Mouse (Mus musculus) forebrain, embryonic 16.5 days (tissue): Measurements from ENCODE around the gene Armh3. TPM values are rescaled to one million over a fixed set of nuclear protein-coding genes. Genes with fewer than 3 reads are reported as not detected.

Source experiments
- ATAC-seq: fragments of 200-750 bp; cut with Nextera tagmentation; 2 replicates; pipeline ENCODE4 v1.8.0; 2017; ENCODE audit warnings: mild to moderate bottlenecking, moderate library complexity
- H3K27ac ChIP-seq: fragments of 300-500 bp; sonication (generic); 2 replicates; pipeline ENCODE4 v1.5.1; 2014; ENCODE audit warnings: low read length, control low read depth
- H3K27me3 ChIP-seq: fragments of 300-500 bp; sonication (generic); replicated peaks from 2 replicates; pipeline ENCODE4 v1.6.1; 2014; ENCODE audit warnings: low read length; ENCODE audit not compliant: control insufficient read depth, insufficient read depth
- H3K36me3 ChIP-seq: fragments of 300-500 bp; sonication (generic); 2 replicates; pipeline ENCODE4 v1.6.1; 2014; ENCODE audit not compliant: control insufficient read depth, insufficient read depth
- H3K4me1 ChIP-seq: fragments of 300-500 bp; sonication (generic); replicated peaks from 2 replicates; pipeline ENCODE4 v1.6.1; 2014; ENCODE audit warnings: low read length; ENCODE audit not compliant: control insufficient read depth, insufficient read depth
- H3K4me2 ChIP-seq: fragments of 300-500 bp; sonication (generic); 2 replicates; pipeline ENCODE4 v1.6.1; 2014; ENCODE audit warnings: mild to moderate bottlenecking, low read length, control low read depth
- H3K4me3 ChIP-seq: fragments of 300-500 bp; sonication (generic); replicated peaks from 2 replicates; pipeline ENCODE4 v1.5.1; 2014; ENCODE audit warnings: mild to moderate bottlenecking, low read length, control low read depth
- H3K9ac ChIP-seq: fragments of 300-500 bp; sonication (generic); replicated peaks from 2 replicates; pipeline ENCODE4 v1.6.1; 2014; ENCODE audit warnings: low read depth, low read length, control low read depth
- H3K9me3 ChIP-seq: fragments of 300-500 bp; sonication (generic); 2 replicates; pipeline ENCODE4 v1.6.1; 2016; ENCODE audit warnings: low read length; ENCODE audit not compliant: control insufficient read depth
- WGBS: fragments of 180-500 bp; shearing (Covaris S2); extraction: QIAGEN DNeasy Blood & Tissue Kit; methylation state at CpG from one replicate; pipeline ENCODE4 v1.1.7; 2014; 5-methylcytosine and 5-hydroxymethylcytosine counted together
- polyA plus RNA-seq: library from polyadenylated mRNA; unstranded; fragments of >200 nt; fragmentation: Nextera tagmentation; extraction: Ambion mirVana; gene quantifications from 2 replicates; pipeline ENCODE4 v1.2.1, GENCODE M21; 2015

Gene Armh3
- polyA plus RNA-seq, 1 experiment from 2014 or later, result 25.3 TPM

GRCm38 (mm10) chr19:45949236-45949635 is 49.1 kb downstream of the Armh3 start:
- H3K27ac ChIP-seq, result no peak overlapping the region
- no peak overlapping the region for H3K4me3 ChIP-seq
- H3K27me3 ChIP-seq, result no peaks in the 10 kb centered on the region
- 84% methylated on average over 6 of the region's 6 CpGs for WGBS
- no peaks in the 10 kb centered on the region for H3K4me1 ChIP-seq
- 0 out of 2 replicates have a peak, but pooled peaks cover 3% of the 10 kb centered on the region for H3K36me3 ChIP-seq
- no peak overlapping the region for H3K4me2 ChIP-seq
- H3K9me3 ChIP-seq, result no peaks in the 10 kb centered on the region
- ATAC-seq, result no peak
- H3K9ac ChIP-seq, result no peak overlapping the region

GRCm38 (mm10) chr19:45947764-45948163 is 50.5 kb downstream of the Armh3 start:
- no peak overlapping the region for H3K4me3 ChIP-seq
- no peak for ATAC-seq
- no peak overlapping the region for H3K4me2 ChIP-seq
- H3K27ac ChIP-seq, result no peak overlapping the region
- no peaks in the 10 kb centered on the region for H3K27me3 ChIP-seq
- no peaks in the 10 kb centered on the region for H3K4me1 ChIP-seq
- H3K9me3 ChIP-seq, result no peaks in the 10 kb centered on the region
- WGBS, result 75% methylated on average over 2 of the region's 2 CpGs
- H3K9ac ChIP-seq, result no peak overlapping the region
- H3K36me3 ChIP-seq, result 0 out of 2 replicates have a peak, but pooled peaks cover 3% of the 10 kb centered on the region

- Histone ChIP-seq H3K27ac (no peak overlapping the region), H3K9me3 (no peaks in the 10 kb centered on the region), H3K4me3 (no peak overlapping the region), H3K9ac (no peak overlapping the region), H3K4me2 (no peak overlapping the region), H3K27me3 (no peaks in the 10 kb centered on the region), H3K4me1 (no peaks in the 10 kb centered on the region), H3K36me3 (0 out of 2 replicates have a peak, but pooled peaks cover 3% of the 10 kb centered on the region)
- 93% methylated on average over 2 of the region's 2 CpGs for WGBS
- no peak for ATAC-seq
These were observed 51.0 kb downstream of the Armh3 start for GRCm38 (mm10) chr19:45947286-45947685.

- Histone ChIP-seq H3K4me3 (no peak overlapping the region), H3K27me3 (no peaks in the 10 kb centered on the region), H3K9me3 (no peaks in the 10 kb centered on the region), H3K36me3 (0 out of 2 replicates have a peak, but pooled peaks cover 3% of the 10 kb centered on the region), H3K27ac (no peak overlapping the region), H3K9ac (no peak overlapping the region), H3K4me1 (no peaks in the 10 kb centered on the region), H3K4me2 (no peak overlapping the region)
- no peak for ATAC-seq
- WGBS, result 93% methylated on average over 9 of the region's 9 CpGs
These were observed 51.7 kb downstream of the Armh3 start for GRCm38 (mm10) chr19:45946541-45946940.

- Histone ChIP-seq H3K9me3 (no peaks in the 10 kb centered on the region), H3K9ac (no peak overlapping the region), H3K4me1 (no peaks in the 10 kb centered on the region), H3K4me3 (no peak overlapping the region), H3K36me3 (peaks cover 3% of the 10 kb centered on the region; the same call in 1 of the 2 replicates), H3K27ac (no peak overlapping the region), H3K27me3 (no peaks in the 10 kb centered on the region), H3K4me2 (no peak overlapping the region)
- WGBS, result 98% methylated on average over 2 of the region's 2 CpGs
- ATAC-seq, result no peak
These were observed 52.3 kb downstream of the Armh3 start for GRCm38 (mm10) chr19:45945986-45946385.

GRCm38 (mm10) chr19:45943758-45944157 is 54.5 kb downstream of the Armh3 start:
- Histone ChIP-seq H3K27ac (no peak overlapping the region), H3K4me2 (no peak overlapping the region), H3K27me3 (no peaks in the 10 kb centered on the region), H3K36me3 (peaks cover 3% of the 10 kb centered on the region; the same call in 1 of the 2 replicates), H3K9ac (no peak overlapping the region), H3K9me3 (no peaks in the 10 kb centered on the region), H3K4me1 (no peaks in the 10 kb centered on the region), H3K4me3 (no peak overlapping the region)
- no peak for ATAC-seq
- 74% methylated on average over 4 of the region's 4 CpGs for WGBS

- H3K9ac ChIP-seq, result no peak overlapping the region; the same call in 1 of the 2 replicates
- no peak for ATAC-seq
- H3K4me1 ChIP-seq, result peaks cover 9% of the 10 kb centered on the region
- WGBS, result 31% methylated on average over 3 of the region's 3 CpGs
- H3K36me3 ChIP-seq, result no peaks in the 10 kb centered on the region; the same call in 1 of the 2 replicates
- H3K27ac ChIP-seq, result peak overlapping the region; percentile 45
- no peaks in the 10 kb centered on the region for H3K9me3 ChIP-seq
- H3K4me2 ChIP-seq, result no peak overlapping the region
- H3K27me3 ChIP-seq, result no peaks in the 10 kb centered on the region
- no peak overlapping the region for H3K4me3 ChIP-seq
These were observed 60.2 kb downstream of the Armh3 start for GRCm38 (mm10) chr19:45938064-45938463.

- WGBS, result 5% methylated on average over 9 of the region's 9 CpGs
These were observed 60.8 kb downstream of the Armh3 start for GRCm38 (mm10) chr19:45937530-45937929.

GRCm38 (mm10) chr19:45927236-45927635 is 71.1 kb downstream of the Armh3 start:
- Histone ChIP-seq H3K4me3 (no peak overlapping the region), H3K27me3 (no peaks in the 10 kb centered on the region), H3K4me1 (no peaks in the 10 kb centered on the region), H3K9me3 (no peaks in the 10 kb centered on the region), H3K36me3 (peaks cover 9% of the 10 kb centered on the region; the same call in 1 of the 2 replicates), H3K27ac (no peak overlapping the region), H3K4me2 (no peak overlapping the region), H3K9ac (no peak overlapping the region)
- 90% methylated on average over 5 of the region's 5 CpGs for WGBS
- no peak for ATAC-seq

More at GRCm38 (mm10) chr19:45937530-45937929, 60.8 kb downstream of the Armh3 start:
- Histone ChIP-seq H3K4me1 (peaks cover 9% of the 10 kb centered on the region), H3K4me3 (no peak overlapping the region), H3K27me3 (no peaks in the 10 kb centered on the region), H3K27ac (peak overlapping the region; percentile 45), H3K9ac (peak overlapping the region; percentile 41), H3K4me2 (no peak overlapping the region), H3K36me3 (no peaks in the 10 kb centered on the region; the same call in 1 of the 2 replicates), H3K9me3 (no peaks in the 10 kb centered on the region)
- ATAC-seq, result peak; percentile 82

- H3K9me3 ChIP-seq, result no peaks in the 10 kb centered on the region
- H3K27me3 ChIP-seq, result no peaks in the 10 kb centered on the region
- H3K4me2 ChIP-seq, result no peak overlapping the region
- no peak for ATAC-seq
- 84% methylated on average over 8 of the region's 8 CpGs for WGBS
- H3K4me1 ChIP-seq, result no peaks in the 10 kb centered on the region
- H3K4me3 ChIP-seq, result no peak overlapping the region
- no peak overlapping the region for H3K9ac ChIP-seq
- H3K27ac ChIP-seq, result no peak overlapping the region
- 0 out of 2 replicates have a peak, but pooled peaks cover 7% of the 10 kb centered on the region for H3K36me3 ChIP-seq
These were observed 71.9 kb downstream of the Armh3 start for GRCm38 (mm10) chr19:45926342-45926741.
